Mouse (Mus musculus) MEL (cell line): ENCODE measurements around the gene Susd6. TPM values are rescaled to one million over a fixed set of nuclear protein-coding genes. Genes with fewer than 3 reads are reported as not detected.
A peak's percentile ranks its signal among the peaks of the same experiment; 100 is the strongest.

ENCODE experiments used
- DNase-seq: peaks from one replicate; pipeline ENCODE4 v3.0.0; 2011; ENCODE audit warnings: low read depth, low spot score
- H3K27ac ChIP-seq: 2 replicates; pipeline ENCODE4 v1.5.1; 2012; ENCODE audit warnings: low read depth, mild to moderate bottlenecking, control low read depth, low read length, moderate library complexity; ENCODE audit not compliant: control insufficient read depth
- H3K27me3 ChIP-seq, 2 experiments: fragments of 150-350 bp in 1 of 2; sonication (generic) in 1 of 2; 2 replicates each; pipeline ENCODE4 v1.6.1; 2012; ENCODE audit warnings: low read length in 2 of 2, mild to moderate bottlenecking in 2 of 2, improper control_type of control experiment in 1 of 2, moderate library complexity in 1 of 2; ENCODE audit not compliant: insufficient read depth in 2 of 2, control insufficient read depth in 1 of 2
- H3K36me3 ChIP-seq, 2 experiments: 2 replicates each; pipeline ENCODE4 v1.6.1; 2012 to 2014; ENCODE audit warnings: low read length in 2 of 2, improper control_type of control experiment in 1 of 2, inconsistent platforms in 1 of 2, mild to moderate bottlenecking in 1 of 2; ENCODE audit not compliant: insufficient read depth in 2 of 2, control insufficient read depth in 1 of 2
- H3K4me1 ChIP-seq, 2 experiments: fragments of 150-350 bp in 1 of 2; sonication (generic) in 1 of 2; 2 replicates each; pipeline ENCODE4 v1.6.1; 2012; ENCODE audit warnings: low read length in 2 of 2, improper control_type of control experiment in 1 of 2, mild to moderate bottlenecking in 1 of 2; ENCODE audit not compliant: insufficient read depth in 2 of 2, control insufficient read depth in 1 of 2
- H3K4me3 ChIP-seq, 2 experiments: fragments of 150-350 bp in 1 of 2; sonication (generic) in 1 of 2; 2 replicates each; pipeline ENCODE4 v1.5.1; 2012; ENCODE audit warnings: low read depth in 2 of 2, low read length in 2 of 2, mild to moderate bottlenecking in 2 of 2, moderate library complexity in 2 of 2, control low read depth in 1 of 2, improper control_type of control experiment in 1 of 2; ENCODE audit not compliant: control insufficient read depth in 1 of 2, insufficient read depth in 1 of 2
- H3K79me2 ChIP-seq: 2 replicates; pipeline ENCODE4 v1.6.1; 2012; ENCODE audit warnings: mild to moderate bottlenecking, low read length, moderate library complexity; ENCODE audit not compliant: control insufficient read depth, poor library complexity, insufficient read depth
- H3K9ac ChIP-seq: 2 replicates; pipeline ENCODE4 v1.6.1; 2012; ENCODE audit warnings: low read depth, mild to moderate bottlenecking, control low read depth, low read length, moderate library complexity; ENCODE audit not compliant: control insufficient read depth, poor library complexity, severe bottlenecking
- H3K9me3 ChIP-seq: fragments of 150-350 bp; sonication (generic); replicated peaks from 2 replicates; pipeline ENCODE4 v1.6.1; 2012; ENCODE audit warnings: mild to moderate bottlenecking, low read length, improper control_type of control experiment, moderate library complexity; ENCODE audit not compliant: insufficient read depth
- EP300 ChIP-seq, 2 experiments: IDR thresholded peaks; 2 replicates each; pipeline ENCODE4 v1.6.1; 2011; ENCODE audit warnings: improper control_type of control experiment in 2 of 2, low read length in 2 of 2, low read depth in 1 of 2, mild to moderate bottlenecking in 1 of 2
- ETS1 ChIP-seq: IDR thresholded peaks from 2 replicates; pipeline ENCODE4 v1.6.1; 2012; ENCODE audit warnings: low read depth, mild to moderate bottlenecking, inconsistent platforms, low read length, improper control_type of control experiment, moderate library complexity
- GATA1 ChIP-seq: IDR thresholded peaks from 2 replicates; pipeline ENCODE4 v1.6.1; 2011; ENCODE audit warnings: low read depth, low read length, improper control_type of control experiment
- HCFC1 ChIP-seq: IDR thresholded peaks from 2 replicates; pipeline ENCODE4 v1.6.1; 2012; ENCODE audit warnings: low read depth, mild to moderate bottlenecking, inconsistent platforms, low read length, improper control_type of control experiment, moderate library complexity
- MAFK ChIP-seq: IDR thresholded peaks from 2 replicates; pipeline ENCODE4 v1.6.1; 2011; ENCODE audit warnings: low read depth, mild to moderate bottlenecking, low read length, improper control_type of control experiment, borderline replicate concordance
- MAZ ChIP-seq: IDR thresholded peaks from 2 replicates; pipeline ENCODE4 v1.6.1; 2012; ENCODE audit warnings: low read depth, mild to moderate bottlenecking, inconsistent platforms, low read length, improper control_type of control experiment
- MEF2A ChIP-seq: IDR thresholded peaks from 2 replicates; pipeline ENCODE4 v1.6.1; 2014; ENCODE audit warnings: low read depth, mild to moderate bottlenecking, inconsistent platforms, low read length, improper control_type of control experiment; ENCODE audit not compliant: poor library complexity, insufficient replicate concordance, severe bottlenecking; ENCODE audit errors: extremely low read depth
- MXI1 ChIP-seq: IDR thresholded peaks from 2 replicates; pipeline ENCODE4 v1.6.1; 2011; ENCODE audit warnings: mild to moderate bottlenecking, low read depth, low read length, improper control_type of control experiment
- MYB ChIP-seq: IDR thresholded peaks from 2 replicates; pipeline ENCODE4 v1.6.1; 2011; ENCODE audit warnings: mild to moderate bottlenecking, low read depth, low read length, improper control_type of control experiment
- POLR2A ChIP-seq, 2 experiments: IDR thresholded peaks; 2 replicates each; pipeline ENCODE4 v1.6.1; 2011 to 2012; ENCODE audit warnings: low read length in 2 of 2, mild to moderate bottlenecking in 2 of 2, control low read depth in 1 of 2, improper control_type of control experiment in 1 of 2, low read depth in 1 of 2, moderate library complexity in 1 of 2; ENCODE audit not compliant: control insufficient read depth in 1 of 2, insufficient read depth in 1 of 2, poor library complexity in 1 of 2
- RCOR1 ChIP-seq: IDR thresholded peaks from 2 replicates; pipeline ENCODE4 v1.6.1; 2012; ENCODE audit warnings: low read depth, mild to moderate bottlenecking, inconsistent platforms, low read length, improper control_type of control experiment
- SIN3A ChIP-seq: IDR thresholded peaks from 2 replicates; pipeline ENCODE4 v1.6.1; 2012; ENCODE audit warnings: low read length, improper control_type of control experiment, inconsistent platforms
- TAL1 ChIP-seq: IDR thresholded peaks from 2 replicates; pipeline ENCODE4 v1.6.1; 2012; ENCODE audit warnings: mild to moderate bottlenecking, inconsistent platforms, low read length, moderate library complexity, mixed read lengths
- TBP ChIP-seq: IDR thresholded peaks from 2 replicates; pipeline ENCODE4 v1.8.0; 2011; ENCODE audit warnings: low read depth, low read length, improper control_type of control experiment
- TCF12 ChIP-seq: IDR thresholded peaks from 2 replicates; pipeline ENCODE4 v1.6.1; 2014; ENCODE audit warnings: low read depth, mild to moderate bottlenecking, inconsistent platforms, low read length, improper control_type of control experiment, moderate library complexity
- ZC3H11A ChIP-seq: IDR thresholded peaks from 2 replicates; pipeline ENCODE4 v1.6.1; 2012; ENCODE audit warnings: low read depth, mild to moderate bottlenecking, inconsistent platforms, low read length, improper control_type of control experiment
- ZKSCAN1 ChIP-seq: IDR thresholded peaks from 2 replicates; pipeline ENCODE4 v1.6.1; 2012; ENCODE audit warnings: low read depth, mild to moderate bottlenecking, inconsistent platforms, low read length, improper control_type of control experiment, moderate library complexity
- ZMIZ1 ChIP-seq: IDR thresholded peaks from 2 replicates; pipeline ENCODE4 v1.6.1; 2012; ENCODE audit warnings: low read depth, mild to moderate bottlenecking, inconsistent platforms, low read length, improper control_type of control experiment, moderate library complexity
- polyA plus RNA-seq, 2 experiments: library from polyadenylated mRNA; stranded (reverse) in 1 of 2; unstranded in 1 of 2; fragments of >175 nt in 1 of 2; fragments of >200 nt in 1 of 2; gene quantifications; 2 replicates each; pipeline versions ENCODE4 v1.2.1 to v1.2.4; 2012; ENCODE audit warnings: low replicate concordance in 2 of 2, low read depth in 1 of 2; ENCODE audit not compliant: insufficient read length in 2 of 2, insufficient read depth in 1 of 2, missing spikeins in 1 of 2
- total RNA-seq: library from RNA; depleted of rRNA; stranded (reverse); fragments of 300-350 nt; gene quantifications from 2 replicates; pipeline ENCODE4 v1.2.3, GENCODE M21; 2012

Gene Susd6
- total and polyA plus RNA-seq, 3 experiments, result 12.2 to 22.4 TPM; not detected in 1

DNA sequence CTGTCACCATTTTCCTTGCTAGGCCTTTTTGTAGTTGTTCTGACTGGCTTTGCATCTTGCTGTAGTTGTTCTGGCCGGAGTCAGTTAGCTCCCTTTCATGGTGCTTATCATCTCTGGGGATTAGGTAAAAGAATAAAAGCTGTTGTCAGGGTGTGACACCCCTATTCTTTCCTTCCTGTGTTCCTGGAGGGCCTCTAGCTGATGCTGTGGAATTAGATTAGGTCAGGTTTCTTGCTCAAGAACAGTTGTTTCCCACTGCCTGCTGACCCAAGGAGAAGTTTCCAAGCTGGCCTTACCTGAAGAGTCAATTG lies 22.2 kb downstream of the Susd6 start:
- TF ChIP-seq MYB (peak; percentile 71), ZKSCAN1 (no peak), POLR2A (IDR thresholded peaks at IDR 0.05; ENCODE audit: control insufficient read depth in 1 of 2, insufficient read depth in 1 of 2, low read depth in 1 of 2, low read length in 2 of 2, poor library complexity in 1 of 2) (0 out of 4 replicates have a peak, but pooled peaks of 1 of the 2 experiments have one; percentile 16), EP300 (IDR thresholded peaks at IDR 0.05; ENCODE audit: low read depth in 1 of 2, low read length in 2 of 2) (peak; percentile 73 to 83), TAL1 (peak; percentile 49), ETS1 (peak; percentile 44), RCOR1 (0 out of 2 replicates have a peak, but pooled peaks have one; percentile 28), MXI1 (no peak)
- TF ChIP-seq, all 39 proteins: peak for 6
- H3K27me3 ChIP-seq, result no peaks in the 10 kb centered on the region
- H3K4me3 ChIP-seq, result no peak overlapping the region
- peaks cover 41% of the 10 kb centered on the region for H3K79me2 ChIP-seq
- H3K36me3 ChIP-seq, result peaks cover 0 to 83% of the 10 kb centered on the region in 2 experiments; a peak in 2 of 4 replicates
- H3K27ac ChIP-seq, result peak overlapping the region; percentile 85
- peaks cover 53 to 61% of the 10 kb centered on the region in 2 experiments for H3K4me1 ChIP-seq
- H3K9me3 ChIP-seq, result no peaks in the 10 kb centered on the region
- DNase-seq, result peak; percentile 62
- H3K9ac ChIP-seq, result peak overlapping the region; percentile 2; the same call in 1 of the 2 replicates

DNA sequence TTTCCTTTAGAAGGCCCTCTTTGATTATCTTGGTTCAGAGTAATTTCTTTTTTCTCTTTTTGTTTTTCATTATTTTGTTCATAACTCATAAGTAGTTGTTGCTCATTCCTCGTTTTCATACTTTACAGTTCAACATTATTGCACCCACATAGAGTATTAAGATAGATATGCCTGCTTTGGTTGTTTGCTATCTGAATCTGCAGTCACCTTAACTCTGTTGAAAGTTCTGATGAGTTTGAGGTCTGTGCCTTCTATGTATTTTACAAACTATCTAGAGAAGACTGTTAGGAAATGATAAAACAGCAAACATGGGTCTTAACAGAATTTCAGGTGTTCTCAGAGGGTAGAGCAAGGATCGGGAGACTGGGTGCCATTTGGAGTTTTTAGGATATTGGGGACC lies 23.1 kb downstream of the Susd6 start:
- Histone ChIP-seq H3K4me1 (peaks cover 53 to 59% of the 10 kb centered on the region in 2 experiments), H3K27ac (peak overlapping the region; percentile 100), H3K9ac (peak overlapping the region; percentile 63), H3K79me2 (peaks cover 36% of the 10 kb centered on the region), H3K36me3 (peaks cover 0 to 85% of the 10 kb centered on the region in 2 experiments; a peak in 2 of 4 replicates), H3K4me3 (peak overlapping the region in 1 of 2 experiments; percentile 10; a peak in 1 of 4 replicates), H3K9me3 (no peaks in the 10 kb centered on the region), H3K27me3 (no peaks in the 10 kb centered on the region)
- DNase-seq, result no peak
- TF ChIP-seq MAFK (0 out of 2 replicates have a peak, but pooled peaks have one; percentile 50), MEF2A (no peak), MYB (peak; percentile 53), TCF12 (peak; percentile 74; the same call in 1 of the 2 replicates), ETS1 (peak; percentile 20; the same call in 1 of the 2 replicates), SIN3A (no peak), TAL1 (peak; percentile 50), ZC3H11A (no peak), EP300 (IDR thresholded peaks at IDR 0.05; ENCODE audit: low read depth in 1 of 2, low read length in 2 of 2) (peak; percentile 71 to 90), MAZ (peak; percentile 68; the same call in 1 of the 2 replicates), HCFC1 (no peak), ZMIZ1 (no peak), TBP (0 out of 2 replicates have a peak, but pooled peaks have one; percentile 28), GATA1 (peak; percentile 68)
